Mouse (Mus musculus): ENCODE results near the gene Eml1. TPM values are rescaled to one million over a fixed set of nuclear protein-coding genes. Genes with fewer than 3 reads are reported as not detected.

The Eml1 gene
- 31.3 and 56.5 TPM in 2 replicates for polyA plus RNA-seq (2014; fragmentation: Nextera tagmentation; extraction: Ambion mirVana)

DNA sequence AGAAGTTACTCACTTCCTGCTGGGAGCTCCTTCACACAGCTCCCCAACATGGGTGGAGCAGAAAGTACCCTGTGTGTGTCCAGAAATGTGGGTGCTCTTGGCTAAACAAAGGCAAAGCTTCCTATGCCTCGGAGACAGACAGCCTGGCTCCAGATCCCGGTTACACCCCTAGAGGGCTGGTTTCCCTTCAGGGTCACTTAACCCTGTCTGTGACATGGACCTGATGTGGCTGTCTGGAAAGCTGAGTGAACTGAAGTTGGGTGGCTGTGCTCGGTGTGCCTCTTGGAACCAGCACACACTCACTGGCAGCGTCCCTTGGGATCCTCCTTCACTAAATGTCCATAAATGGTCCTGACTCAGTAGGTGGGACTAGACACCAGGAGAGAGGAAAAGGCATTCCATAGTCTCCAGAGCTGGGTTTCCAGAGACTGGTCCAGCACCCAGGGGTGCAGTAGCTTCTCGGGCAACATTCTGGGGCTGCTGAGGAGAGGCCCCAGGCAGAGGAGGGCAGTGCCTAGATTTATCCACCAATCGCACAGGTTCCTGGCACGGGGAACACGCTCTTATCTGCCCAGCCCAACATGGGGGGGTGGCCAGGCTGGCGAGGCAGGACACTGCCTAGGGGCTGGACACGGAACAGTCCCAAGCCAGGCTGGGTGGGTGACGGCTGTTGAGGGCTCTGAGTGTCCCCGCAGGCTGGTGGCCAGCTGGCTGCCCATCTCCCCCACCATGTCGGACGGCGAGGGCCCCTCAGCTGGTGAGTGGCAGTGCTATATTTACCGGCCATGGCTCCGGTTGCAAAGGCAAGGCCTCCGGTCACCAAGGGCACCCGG, at the start of gene Eml1:
TSS of gene Eml1 (plus strand) at position 362 of the 833 bp plus-strand sequence.
- no peaks in the 10 kb centered on the region for H3K36me3 ChIP-seq (ENCODE audit: control insufficient read depth, insufficient read depth, low read length)
- no peaks in the 10 kb centered on the region for H3K27me3 ChIP-seq (ENCODE audit: control insufficient read depth, insufficient read depth, low read length)
- no peak within 1 kb of the TSS for H3K4me2 ChIP-seq (replicated peaks; ENCODE audit: low read depth, low read length)
- H3K9me3 ChIP-seq (ENCODE audit: control insufficient read depth, low read length), result no peaks in the 10 kb centered on the region
- 47% methylated on average over 19 of the region's 19 CpGs for whole genome bisulfite sequencing
- peak within 1 kb of the TSS; percentile 30; the same call in 1 of the 2 replicates for H3K27ac ChIP-seq (ENCODE audit: low read depth, low read length)
- ATAC-seq (ENCODE audit: low FRiP score, low TSS enrichment), result peak; percentile 28; the same call in 1 of the 2 replicates
- no peak within 1 kb of the TSS for H3K4me3 ChIP-seq (ENCODE audit: low read length)
- peaks cover 31% of the 10 kb centered on the region for H3K4me1 ChIP-seq (ENCODE audit: control insufficient read depth, insufficient read depth, low read length)
- H3K9ac ChIP-seq (ENCODE audit: low read depth, low read length), result 0 out of 2 replicates have a peak within 1 kb of the TSS, but pooled peaks have one; percentile 19

- Histone ChIP-seq H3K9ac (ENCODE audit: low read depth, low read length) (no peak overlapping the region), H3K36me3 (ENCODE audit: control insufficient read depth, insufficient read depth, low read length) (no peaks in the 10 kb centered on the region), H3K4me3 (ENCODE audit: low read length) (no peak overlapping the region), H3K27ac (ENCODE audit: low read depth, low read length) (no peak overlapping the region), H3K9me3 (ENCODE audit: control insufficient read depth, low read length) (no peaks in the 10 kb centered on the region), H3K4me2 (replicated peaks; ENCODE audit: low read depth, low read length) (no peak overlapping the region), H3K27me3 (ENCODE audit: control insufficient read depth, insufficient read depth, low read length) (peaks cover 38% of the 10 kb centered on the region), H3K4me1 (ENCODE audit: control insufficient read depth, insufficient read depth, low read length) (peaks cover 13% of the 10 kb centered on the region; the same call in 1 of the 2 replicates)
- no peak for ATAC-seq (ENCODE audit: low FRiP score, low TSS enrichment)
- WGBS, result 52% methylated on average over 5 of the region's 5 CpGs
These were observed 44.4 kb upstream of the Eml1 start for GRCm38 (mm10) chr12:108326401-108326800.

DNA sequence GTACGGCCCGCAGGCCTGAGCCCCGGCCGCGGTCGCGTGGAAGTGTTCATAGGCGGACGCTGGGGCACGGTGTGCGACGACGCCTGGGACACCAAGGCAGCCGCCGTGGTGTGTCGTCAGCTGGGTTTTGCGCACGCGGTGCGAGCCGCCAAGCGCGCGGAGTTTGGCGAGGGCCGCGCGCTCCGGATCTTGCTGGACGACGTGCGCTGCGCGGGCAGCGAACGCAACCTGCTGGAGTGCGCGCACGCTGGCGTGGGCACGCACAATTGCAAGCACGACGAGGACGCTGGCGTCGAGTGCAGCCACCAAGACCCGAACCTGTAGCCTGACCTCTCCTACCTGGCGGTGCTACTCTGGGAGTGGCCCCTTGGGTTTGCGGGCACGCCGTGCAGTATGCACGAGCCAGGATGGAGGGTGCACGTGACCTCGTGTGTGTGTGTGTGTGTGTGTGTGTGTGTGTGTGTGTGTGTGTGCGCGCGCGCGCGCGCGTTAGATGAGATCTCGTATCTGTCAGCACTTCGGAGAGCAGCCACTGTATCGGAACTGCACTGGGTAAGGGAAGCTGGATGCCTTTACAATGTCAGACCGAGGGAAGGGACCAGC, 42.8 kb upstream of the Eml1 start:
- ATAC-seq (ENCODE audit: low FRiP score, low TSS enrichment), result 0 out of 2 replicates have a peak, but pooled peaks have one; percentile 11
- H3K4me2 ChIP-seq (replicated peaks; ENCODE audit: low read depth, low read length), result peak overlapping the region; percentile 79
- peak overlapping the region; percentile 41 for H3K4me3 ChIP-seq (ENCODE audit: low read length)
- H3K27ac ChIP-seq (ENCODE audit: low read depth, low read length), result no peak overlapping the region
- H3K9ac ChIP-seq (ENCODE audit: low read depth, low read length), result peak overlapping the region; percentile 42; the same call in 1 of the 2 replicates
- H3K9me3 ChIP-seq (ENCODE audit: control insufficient read depth, low read length), result no peaks in the 10 kb centered on the region
- H3K27me3 ChIP-seq (ENCODE audit: control insufficient read depth, insufficient read depth, low read length), result peaks cover 38% of the 10 kb centered on the region
- H3K4me1 ChIP-seq (ENCODE audit: control insufficient read depth, insufficient read depth, low read length), result peaks cover 13% of the 10 kb centered on the region; the same call in 1 of the 2 replicates
- no peaks in the 10 kb centered on the region for H3K36me3 ChIP-seq (ENCODE audit: control insufficient read depth, insufficient read depth, low read length)
- 2% methylated on average over 66 of the region's 66 CpGs for WGBS

- H3K4me2 ChIP-seq (replicated peaks; ENCODE audit: low read depth, low read length), result peak overlapping the region; percentile 83
- H3K9me3 ChIP-seq (ENCODE audit: control insufficient read depth, low read length), result no peaks in the 10 kb centered on the region
- WGBS, result under 1% methylated on average over 16 of the region's 16 CpGs
- peaks cover 29% of the 10 kb centered on the region for H3K27me3 ChIP-seq (ENCODE audit: control insufficient read depth, insufficient read depth, low read length)
- peaks cover 10% of the 10 kb centered on the region; the same call in 1 of the 2 replicates for H3K4me1 ChIP-seq (ENCODE audit: control insufficient read depth, insufficient read depth, low read length)
- H3K36me3 ChIP-seq (ENCODE audit: control insufficient read depth, insufficient read depth, low read length), result no peaks in the 10 kb centered on the region
- H3K9ac ChIP-seq (ENCODE audit: low read depth, low read length), result peak overlapping the region; percentile 28; the same call in 1 of the 2 replicates
- peak; percentile 53 for ATAC-seq (ENCODE audit: low FRiP score, low TSS enrichment)
- H3K27ac ChIP-seq (ENCODE audit: low read depth, low read length), result no peak overlapping the region
- peak overlapping the region; percentile 41 for H3K4me3 ChIP-seq (ENCODE audit: low read length)
These were observed 37.7 kb upstream of the Eml1 start for GRCm38 (mm10) chr12:108333056-108333455.

DNA sequence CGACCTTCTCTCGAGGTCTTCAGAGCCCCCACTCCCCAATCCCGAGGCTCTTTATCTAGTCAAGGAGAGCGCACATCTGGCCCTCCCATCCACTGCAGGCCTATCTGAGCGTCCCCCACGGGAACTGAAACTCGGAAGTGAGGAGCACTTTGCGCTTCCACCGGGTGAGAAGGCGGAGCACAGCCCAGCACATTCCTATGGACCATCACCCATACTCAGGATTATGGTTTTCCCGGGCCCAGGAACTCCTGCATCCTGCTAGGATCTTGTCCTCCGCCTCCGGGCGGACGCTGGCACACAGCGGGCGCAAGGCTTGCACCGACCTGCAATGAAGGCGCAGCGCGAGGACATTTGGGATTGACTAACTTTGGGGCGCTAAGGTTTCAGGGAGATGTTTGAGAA, 37.3 kb upstream of the Eml1 start:
- Histone ChIP-seq H3K27me3 (ENCODE audit: control insufficient read depth, insufficient read depth, low read length) (peaks cover 25% of the 10 kb centered on the region), H3K9me3 (ENCODE audit: control insufficient read depth, low read length) (no peaks in the 10 kb centered on the region), H3K4me2 (replicated peaks; ENCODE audit: low read depth, low read length) (peak overlapping the region; percentile 83), H3K9ac (ENCODE audit: low read depth, low read length) (peak overlapping the region; percentile 28; the same call in 1 of the 2 replicates), H3K4me3 (ENCODE audit: low read length) (peak overlapping the region; percentile 41), H3K36me3 (ENCODE audit: control insufficient read depth, insufficient read depth, low read length) (no peaks in the 10 kb centered on the region), H3K4me1 (ENCODE audit: control insufficient read depth, insufficient read depth, low read length) (peaks cover 7% of the 10 kb centered on the region; the same call in 1 of the 2 replicates), H3K27ac (ENCODE audit: low read depth, low read length) (no peak overlapping the region)
- WGBS, result 2% methylated on average over 22 of the region's 22 CpGs
- peak; percentile 22 for ATAC-seq (ENCODE audit: low FRiP score, low TSS enrichment)

- peaks cover 9% of the 10 kb centered on the region; the same call in 1 of the 2 replicates for H3K4me1 ChIP-seq (ENCODE audit: control insufficient read depth, insufficient read depth, low read length)
- H3K4me2 ChIP-seq (replicated peaks; ENCODE audit: low read depth, low read length), result peak within 1 kb of the TSS; percentile 83
- under 1% methylated on average over 48 of the region's 56 CpGs for WGBS
- ATAC-seq (ENCODE audit: low FRiP score, low TSS enrichment), result peak; percentile 95
- H3K36me3 ChIP-seq (ENCODE audit: control insufficient read depth, insufficient read depth, low read length), result no peaks in the 10 kb centered on the region
- peak within 1 kb of the TSS; percentile 46 for H3K4me3 ChIP-seq (ENCODE audit: low read length)
- no peak within 1 kb of the TSS for H3K27ac ChIP-seq (ENCODE audit: low read depth, low read length)
- H3K9me3 ChIP-seq (ENCODE audit: control insufficient read depth, low read length), result no peaks in the 10 kb centered on the region
- peak within 1 kb of the TSS; percentile 50 for H3K9ac ChIP-seq (ENCODE audit: low read depth, low read length)
- peaks cover 20% of the 10 kb centered on the region for H3K27me3 ChIP-seq (ENCODE audit: control insufficient read depth, insufficient read depth, low read length)
These were observed 36.8 kb upstream of the Eml1 start, which contains the start of gene Cyp46a1 for GRCm38 (mm10) chr12:108333895-108334445. TSS of gene Cyp46a1 (plus strand) at chr12:108334381.

GRCm38 (mm10) chr12:108334529-108334928, 36.2 kb upstream of the Eml1 start:
- Histone ChIP-seq H3K36me3 (ENCODE audit: control insufficient read depth, insufficient read depth, low read length) (no peaks in the 10 kb centered on the region), H3K4me1 (ENCODE audit: control insufficient read depth, insufficient read depth, low read length) (peaks cover 12% of the 10 kb centered on the region; the same call in 1 of the 2 replicates), H3K9me3 (ENCODE audit: control insufficient read depth, low read length) (no peaks in the 10 kb centered on the region), H3K4me2 (replicated peaks; ENCODE audit: low read depth, low read length) (peak overlapping the region; percentile 83), H3K27me3 (ENCODE audit: control insufficient read depth, insufficient read depth, low read length) (peaks cover 15% of the 10 kb centered on the region), H3K27ac (ENCODE audit: low read depth, low read length) (no peak overlapping the region), H3K4me3 (ENCODE audit: low read length) (peak overlapping the region; percentile 46), H3K9ac (ENCODE audit: low read depth, low read length) (peak overlapping the region; percentile 50)
- 2% methylated on average over 28 of the region's 32 CpGs for WGBS
- peak; percentile 24; the same call in 1 of the 2 replicates for ATAC-seq (ENCODE audit: low FRiP score, low TSS enrichment)

DNA sequence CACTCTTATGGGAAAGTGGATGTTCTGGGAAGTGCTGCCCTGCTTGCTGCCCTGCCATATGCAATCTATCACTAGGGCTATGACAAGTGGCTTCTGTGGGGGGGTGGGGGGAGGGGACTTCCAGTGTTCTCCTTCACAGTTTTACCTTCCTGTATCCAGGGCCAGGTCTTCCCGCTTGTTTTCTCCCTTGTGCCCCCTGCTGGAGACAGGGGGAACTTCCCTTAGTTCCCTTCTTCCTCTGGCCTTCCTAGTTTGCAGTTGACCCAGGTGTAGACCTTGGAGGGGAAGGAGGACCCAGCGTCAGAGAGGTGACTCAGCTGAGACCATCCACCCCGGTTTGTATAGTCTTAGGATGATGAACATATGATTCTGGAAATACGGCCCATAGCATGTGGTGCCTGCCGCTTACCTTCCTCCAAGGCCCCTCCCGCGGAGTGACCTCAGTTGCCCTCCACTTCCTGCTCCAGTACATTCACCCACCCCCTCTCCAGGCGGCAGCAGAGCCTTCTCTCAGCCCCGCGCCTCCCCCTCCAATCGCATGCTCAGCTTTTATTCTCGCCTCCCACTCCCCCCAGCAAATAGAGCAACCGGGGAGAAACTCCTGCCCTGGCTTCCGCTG, 32.1 kb upstream of the Eml1 start:
- H3K4me3 ChIP-seq (ENCODE audit: low read length), result no peak overlapping the region

More for the DNA sequence above, 32.1 kb upstream of the Eml1 start:
- Histone ChIP-seq H3K4me2 (replicated peaks; ENCODE audit: low read depth, low read length) (peak overlapping the region; percentile 6; the same call in 1 of the 2 replicates), H3K36me3 (ENCODE audit: control insufficient read depth, insufficient read depth, low read length) (no peaks in the 10 kb centered on the region), H3K4me1 (ENCODE audit: control insufficient read depth, insufficient read depth, low read length) (peaks cover 7% of the 10 kb centered on the region; the same call in 1 of the 2 replicates), H3K9me3 (ENCODE audit: control insufficient read depth, low read length) (no peaks in the 10 kb centered on the region), H3K27me3 (ENCODE audit: control insufficient read depth, insufficient read depth, low read length) (peaks cover 4% of the 10 kb centered on the region), H3K27ac (ENCODE audit: low read depth, low read length) (no peak overlapping the region), H3K9ac (ENCODE audit: low read depth, low read length) (no peak overlapping the region)
- 10% methylated on average over 14 of the region's 14 CpGs for WGBS
- no peak for ATAC-seq (ENCODE audit: low FRiP score, low TSS enrichment)
